Mouse (Mus musculus): ENCODE data around the gene Cdc7. TPM values are rescaled to one million over a fixed set of nuclear protein-coding genes. Genes with fewer than 3 reads are reported as not detected.

Gene Cdc7
- 66.9 and 69.3 TPM in 2 replicates for polyA plus RNA-seq (2014; fragmentation: Nextera tagmentation; extraction: Ambion mirVana)

- peak within 1 kb of the TSS; percentile 55 for H3K27ac ChIP-seq (ENCODE audit: low read depth, low read length)
- peak within 1 kb of the TSS; percentile 58 for H3K4me2 ChIP-seq (ENCODE audit: low read depth, low read length, severe bottlenecking)
- no peaks in the 10 kb centered on the region for H3K27me3 ChIP-seq (ENCODE audit: control insufficient read depth, insufficient read depth, low read length)
- H3K9ac ChIP-seq (ENCODE audit: low read length), result peak within 1 kb of the TSS; percentile 92
- peak within 1 kb of the TSS; percentile 86 for H3K4me3 ChIP-seq (ENCODE audit: low read depth, low read length)
- DNase-seq (ENCODE audit: low spot score) (peak; percentile 97), ATAC-seq (replicated peaks; ENCODE audit: low FRiP score) (peak; percentile 93)
- H3K9me3 ChIP-seq (ENCODE audit: control insufficient read depth, low read length), result no peaks in the 10 kb centered on the region
- no peaks in the 10 kb centered on the region for H3K36me3 ChIP-seq (ENCODE audit: control insufficient read depth, insufficient read depth, low read length)
- 6% methylated on average over 54 of the region's 54 CpGs for WGBS
- 0 out of 2 replicates have a peak, but pooled peaks cover 4% of the 10 kb centered on the region for H3K4me1 ChIP-seq (replicated peaks; ENCODE audit: control insufficient read depth, insufficient read depth, low read length)
Measured at GRCm38 (mm10) chr5:106963584-106964512, at the start of gene Cdc7. Gene Cdc7, plus strand, starts transcription at chr5:106964322.

DNA sequence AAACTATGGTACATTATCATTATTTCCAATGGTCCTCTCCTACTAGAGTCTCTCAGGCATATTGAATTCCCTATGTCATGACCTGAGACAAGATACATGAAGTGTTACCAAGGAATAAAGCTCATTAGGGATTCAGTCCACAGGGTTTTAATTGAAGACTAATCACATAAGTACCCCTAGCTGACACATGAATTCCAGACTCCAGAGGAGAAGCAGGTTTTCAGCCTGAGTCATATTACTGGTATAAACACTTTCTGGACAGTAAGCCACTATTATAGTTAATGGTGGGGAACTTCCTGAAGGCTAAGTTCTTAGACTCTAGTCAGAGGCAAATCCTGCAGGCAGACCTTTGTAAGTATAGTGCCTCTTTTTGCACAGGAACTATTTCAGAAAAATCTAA, 44.8 kb upstream of the Cdc7 start:
- ATAC-seq (replicated peaks; ENCODE audit: low FRiP score) (no peak), DNase-seq (ENCODE audit: low spot score) (no peak)
- H3K4me1 ChIP-seq (replicated peaks; ENCODE audit: control insufficient read depth, insufficient read depth, low read length), result no peaks in the 10 kb centered on the region
- H3K9ac ChIP-seq (ENCODE audit: low read length), result no peak overlapping the region
- H3K4me2 ChIP-seq (ENCODE audit: low read depth, low read length, severe bottlenecking), result no peak overlapping the region
- H3K9me3 ChIP-seq (ENCODE audit: control insufficient read depth, low read length), result no peaks in the 10 kb centered on the region
- no peak overlapping the region for H3K4me3 ChIP-seq (ENCODE audit: low read depth, low read length)
- no peaks in the 10 kb centered on the region for H3K27me3 ChIP-seq (ENCODE audit: control insufficient read depth, insufficient read depth, low read length)
- no peaks in the 10 kb centered on the region for H3K36me3 ChIP-seq (ENCODE audit: control insufficient read depth, insufficient read depth, low read length)
- H3K27ac ChIP-seq (ENCODE audit: low read depth, low read length), result no peak overlapping the region

DNA sequence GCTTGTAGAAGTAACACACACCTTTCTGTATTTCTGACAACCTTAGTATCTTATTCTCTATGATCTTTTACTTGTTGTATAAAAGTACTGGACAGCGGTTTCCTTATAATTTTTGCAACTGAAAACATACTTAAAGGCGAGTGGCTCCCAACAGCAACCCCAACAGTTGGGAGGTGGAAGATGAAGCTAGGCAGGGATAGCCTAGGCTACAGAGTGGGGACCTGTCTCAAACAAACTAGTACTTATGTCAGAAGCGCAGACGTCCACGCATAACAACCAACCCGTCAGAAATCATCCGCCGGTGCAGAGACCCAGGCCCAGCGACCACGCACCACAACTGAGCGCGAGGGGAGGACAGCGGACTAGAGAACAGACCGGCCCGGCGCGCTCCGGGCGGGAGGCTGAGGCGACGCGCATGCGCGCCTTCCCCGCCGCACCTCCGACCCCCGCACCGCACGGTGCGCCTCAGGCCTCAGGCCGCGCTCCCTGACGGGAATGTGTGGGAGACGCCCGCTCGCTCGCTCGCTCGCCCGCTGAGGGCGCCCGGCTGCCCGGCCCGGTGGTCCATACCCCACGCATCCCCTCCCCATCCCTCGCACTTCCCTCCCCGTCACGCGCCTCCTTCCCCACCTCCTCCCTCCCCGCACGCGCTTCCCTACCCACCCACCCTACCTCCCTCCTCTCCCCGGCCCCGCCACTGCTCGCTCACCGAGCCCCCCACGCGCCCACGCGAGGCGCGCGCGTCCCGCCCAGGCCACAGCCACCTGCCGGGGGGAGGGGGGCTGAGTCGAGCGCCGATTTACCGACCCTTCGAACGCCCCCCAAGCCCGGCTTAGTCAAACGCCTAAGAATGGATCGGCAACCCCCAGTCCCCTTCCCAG, 38.4 kb upstream of the Cdc7 start, which contains the start of gene Hfm1:
TSS of gene Hfm1 (minus strand) at position 834 of the 881 bp plus-strand sequence.
- H3K4me2 ChIP-seq (ENCODE audit: low read depth, low read length, severe bottlenecking), result peak within 1 kb of the TSS; percentile 74
- peak; percentile 97 for ATAC-seq (replicated peaks; ENCODE audit: low FRiP score)
- peak within 1 kb of the TSS; percentile 83 for H3K9ac ChIP-seq (ENCODE audit: low read length)
- no peaks in the 10 kb centered on the region for H3K4me1 ChIP-seq (replicated peaks; ENCODE audit: control insufficient read depth, insufficient read depth, low read length)
- WGBS, result 1% methylated on average over 58 of the region's 76 CpGs
- peak within 1 kb of the TSS; percentile 64 for H3K4me3 ChIP-seq (ENCODE audit: low read depth, low read length)
- H3K27me3 ChIP-seq (ENCODE audit: control insufficient read depth, insufficient read depth, low read length), result no peaks in the 10 kb centered on the region
- 0 out of 2 replicates have a peak within 1 kb of the TSS, but pooled peaks have one; percentile 5 for H3K27ac ChIP-seq (ENCODE audit: low read depth, low read length)
- H3K36me3 ChIP-seq (ENCODE audit: control insufficient read depth, insufficient read depth, low read length), result no peaks in the 10 kb centered on the region
- DNase-seq (ENCODE audit: low spot score), result peak; percentile 88
- H3K9me3 ChIP-seq (ENCODE audit: control insufficient read depth, low read length), result no peaks in the 10 kb centered on the region

DNA sequence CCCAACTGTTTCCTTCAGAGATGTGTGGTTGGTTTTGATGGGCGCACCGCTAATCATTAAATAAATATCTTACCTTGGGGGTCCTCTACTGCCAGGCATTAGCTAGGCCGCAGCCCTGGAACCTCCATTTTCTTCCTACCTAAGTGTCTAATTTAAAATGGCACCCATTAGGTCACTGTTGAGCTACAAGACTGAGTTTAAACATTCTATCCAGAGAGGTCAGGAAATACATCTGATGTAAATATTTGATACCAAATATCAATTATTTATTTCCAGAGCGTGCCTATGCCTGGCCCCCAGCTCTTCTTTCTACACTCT, 37.8 kb upstream of the Cdc7 start:
- Histone ChIP-seq H3K9ac (ENCODE audit: low read length) (peak overlapping the region; percentile 83), H3K27me3 (ENCODE audit: control insufficient read depth, insufficient read depth, low read length) (no peaks in the 10 kb centered on the region), H3K36me3 (ENCODE audit: control insufficient read depth, insufficient read depth, low read length) (no peaks in the 10 kb centered on the region), H3K27ac (ENCODE audit: low read depth, low read length) (no peak overlapping the region), H3K4me2 (ENCODE audit: low read depth, low read length, severe bottlenecking) (peak overlapping the region; percentile 74), H3K4me1 (replicated peaks; ENCODE audit: control insufficient read depth, insufficient read depth, low read length) (no peaks in the 10 kb centered on the region), H3K4me3 (ENCODE audit: low read depth, low read length) (peak overlapping the region; percentile 64), H3K9me3 (ENCODE audit: control insufficient read depth, low read length) (no peaks in the 10 kb centered on the region)
- DNase-seq (ENCODE audit: low spot score) (no peak), ATAC-seq (replicated peaks; ENCODE audit: low FRiP score) (no peak; the same call in 1 of the 2 replicates)
- WGBS, result 33% methylated on average over 4 of the region's 4 CpGs

DNA sequence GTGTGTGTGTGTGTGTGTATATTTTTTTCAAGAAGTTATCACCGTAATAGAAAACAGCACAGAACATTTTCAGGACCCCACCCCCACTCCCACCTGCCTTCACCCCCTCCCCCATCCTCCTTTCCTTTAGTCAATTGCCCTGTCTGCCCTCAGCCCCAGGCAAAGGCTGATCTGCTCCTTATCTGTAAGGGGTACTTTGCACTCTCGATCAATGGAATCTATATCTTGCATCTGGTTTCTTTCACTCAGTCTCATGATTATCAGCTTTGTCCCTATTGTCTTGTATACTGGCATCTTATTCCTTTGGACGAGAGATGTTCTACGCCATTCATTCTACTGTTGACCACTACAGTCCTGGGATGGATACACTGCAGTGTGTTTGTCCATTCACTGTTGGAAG, 36.1 kb upstream of the Cdc7 start:
- Histone ChIP-seq H3K36me3 (ENCODE audit: control insufficient read depth, insufficient read depth, low read length) (no peaks in the 10 kb centered on the region), H3K4me3 (ENCODE audit: low read depth, low read length) (no peak overlapping the region), H3K27ac (ENCODE audit: low read depth, low read length) (no peak overlapping the region), H3K27me3 (ENCODE audit: control insufficient read depth, insufficient read depth, low read length) (no peaks in the 10 kb centered on the region), H3K4me2 (ENCODE audit: low read depth, low read length, severe bottlenecking) (no peak overlapping the region), H3K9ac (ENCODE audit: low read length) (no peak overlapping the region), H3K4me1 (replicated peaks; ENCODE audit: control insufficient read depth, insufficient read depth, low read length) (no peaks in the 10 kb centered on the region), H3K9me3 (ENCODE audit: control insufficient read depth, low read length) (no peaks in the 10 kb centered on the region)
- DNase-seq (ENCODE audit: low spot score) (no peak), ATAC-seq (replicated peaks; ENCODE audit: low FRiP score) (no peak)
- 79% methylated on average over 4 of the region's 4 CpGs for WGBS

DNA sequence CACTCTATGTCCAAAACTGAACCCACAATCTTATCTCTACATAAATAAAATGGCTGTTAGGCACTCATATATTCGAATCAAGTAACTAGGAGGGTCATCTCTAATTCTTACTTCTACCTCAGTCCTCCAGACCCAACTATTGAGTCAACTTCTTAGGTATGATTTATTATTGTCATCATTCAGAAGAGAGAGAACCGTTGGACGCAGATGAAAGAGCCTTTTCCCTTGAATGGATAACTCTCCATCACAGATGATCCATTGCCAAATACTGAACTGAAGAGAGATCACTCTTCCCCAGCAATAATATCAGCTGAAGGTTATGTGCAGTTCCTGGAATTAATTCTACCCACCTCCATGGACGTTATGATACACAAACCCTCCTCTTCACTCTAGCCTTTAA, 17.8 kb upstream of the Cdc7 start:
- Histone ChIP-seq H3K4me3 (ENCODE audit: low read depth, low read length) (no peak overlapping the region), H3K9ac (ENCODE audit: low read length) (no peak overlapping the region), H3K4me1 (replicated peaks; ENCODE audit: control insufficient read depth, insufficient read depth, low read length) (no peaks in the 10 kb centered on the region), H3K36me3 (ENCODE audit: control insufficient read depth, insufficient read depth, low read length) (no peaks in the 10 kb centered on the region), H3K27me3 (ENCODE audit: control insufficient read depth, insufficient read depth, low read length) (no peaks in the 10 kb centered on the region), H3K4me2 (ENCODE audit: low read depth, low read length, severe bottlenecking) (no peak overlapping the region), H3K27ac (ENCODE audit: low read depth, low read length) (no peak overlapping the region), H3K9me3 (ENCODE audit: control insufficient read depth, low read length) (no peaks in the 10 kb centered on the region)
- DNase-seq (ENCODE audit: low spot score) (no peak), ATAC-seq (replicated peaks; ENCODE audit: low FRiP score) (no peak)
- WGBS, result 87% methylated on average over 4 of the region's 4 CpGs

DNA sequence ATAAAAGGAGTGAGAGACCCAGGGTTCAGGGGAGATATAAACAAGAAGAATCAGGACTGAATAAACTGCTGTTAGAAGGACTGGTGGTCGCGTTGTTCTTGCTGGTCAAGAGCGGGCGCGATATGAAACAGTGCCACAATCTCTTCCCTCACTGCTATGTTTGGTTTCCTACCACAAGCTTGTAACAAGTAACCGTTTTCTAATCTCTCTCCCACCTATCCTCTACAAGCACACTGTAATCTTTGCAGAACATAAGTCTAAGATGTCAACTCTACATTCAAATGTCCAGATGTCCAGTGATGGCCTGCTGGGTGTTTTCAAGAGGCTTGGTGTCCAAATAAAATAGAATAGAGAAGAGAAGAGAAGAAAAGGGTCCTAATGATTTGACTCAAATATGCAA, 15.4 kb upstream of the Cdc7 start:
- DNase-seq (ENCODE audit: low spot score) (no peak), ATAC-seq (replicated peaks; ENCODE audit: low FRiP score) (no peak)
- no peak overlapping the region for H3K4me3 ChIP-seq (ENCODE audit: low read depth, low read length)
- no peaks in the 10 kb centered on the region for H3K9me3 ChIP-seq (ENCODE audit: control insufficient read depth, low read length)
- 84% methylated on average over 6 of the region's 6 CpGs for WGBS
- H3K4me1 ChIP-seq (replicated peaks; ENCODE audit: control insufficient read depth, insufficient read depth, low read length), result no peaks in the 10 kb centered on the region
- H3K36me3 ChIP-seq (ENCODE audit: control insufficient read depth, insufficient read depth, low read length), result no peaks in the 10 kb centered on the region
- no peak overlapping the region for H3K27ac ChIP-seq (ENCODE audit: low read depth, low read length)
- H3K9ac ChIP-seq (ENCODE audit: low read length), result no peak overlapping the region
- no peaks in the 10 kb centered on the region for H3K27me3 ChIP-seq (ENCODE audit: control insufficient read depth, insufficient read depth, low read length)
- H3K4me2 ChIP-seq (ENCODE audit: low read depth, low read length, severe bottlenecking), result no peak overlapping the region

DNA sequence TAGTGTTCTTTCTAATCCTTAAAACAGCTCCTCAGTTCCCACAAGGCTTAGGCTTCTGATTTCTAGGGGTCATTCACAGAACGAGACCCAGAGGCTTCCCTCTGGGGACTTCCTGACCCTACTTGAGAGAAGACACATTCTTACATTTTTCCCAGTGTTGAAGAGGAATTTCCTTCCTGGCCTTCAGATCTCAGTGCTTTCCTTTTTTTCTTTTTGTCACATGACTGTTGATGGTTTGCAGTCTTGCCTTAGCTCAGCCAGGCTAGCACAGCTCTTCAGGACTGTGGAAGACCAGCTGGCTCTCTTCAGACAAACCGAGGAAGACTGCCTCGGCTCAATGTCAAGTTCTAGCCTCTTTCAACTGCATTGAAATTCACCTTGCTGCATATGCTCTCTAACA, 7.7 kb upstream of the Cdc7 start:
- Histone ChIP-seq H3K27me3 (ENCODE audit: control insufficient read depth, insufficient read depth, low read length) (no peaks in the 10 kb centered on the region), H3K36me3 (ENCODE audit: control insufficient read depth, insufficient read depth, low read length) (no peaks in the 10 kb centered on the region), H3K4me3 (ENCODE audit: low read depth, low read length) (no peak overlapping the region), H3K27ac (ENCODE audit: low read depth, low read length) (no peak overlapping the region), H3K4me2 (ENCODE audit: low read depth, low read length, severe bottlenecking) (no peak overlapping the region), H3K4me1 (replicated peaks; ENCODE audit: control insufficient read depth, insufficient read depth, low read length) (no peaks in the 10 kb centered on the region), H3K9me3 (ENCODE audit: control insufficient read depth, low read length) (no peaks in the 10 kb centered on the region; the same call in 1 of the 2 replicates), H3K9ac (ENCODE audit: low read length) (no peak overlapping the region)
- 75% methylated on average over 3 of the region's 3 CpGs for WGBS
- DNase-seq (ENCODE audit: low spot score) (no peak), ATAC-seq (replicated peaks; ENCODE audit: low FRiP score) (no peak)

Data from forebrain, embryonic 11.5 days (tissue).